Mouse (Mus musculus) megakaryocyte, embryonic 14.5 days (primary cell): Measurements from ENCODE around the gene Prl3d3.
"Not testable (repeated sequence)": the region's sequence is repeated elsewhere in the genome, so short reads cannot be mapped to it uniquely, and the experiment has no call there.

Experiments
- FLI1 ChIP-seq: IDR thresholded peaks from 2 replicates; pipeline ENCODE4 v1.6.1; 2012; ENCODE audit warnings: low read length, inconsistent platforms, mixed read lengths
- GATA1 ChIP-seq: IDR thresholded peaks from 3 replicates; pipeline ENCODE4 v1.6.1; 2012; ENCODE audit warnings: mixed read lengths, low read length, inconsistent platforms, borderline replicate concordance

DNA sequence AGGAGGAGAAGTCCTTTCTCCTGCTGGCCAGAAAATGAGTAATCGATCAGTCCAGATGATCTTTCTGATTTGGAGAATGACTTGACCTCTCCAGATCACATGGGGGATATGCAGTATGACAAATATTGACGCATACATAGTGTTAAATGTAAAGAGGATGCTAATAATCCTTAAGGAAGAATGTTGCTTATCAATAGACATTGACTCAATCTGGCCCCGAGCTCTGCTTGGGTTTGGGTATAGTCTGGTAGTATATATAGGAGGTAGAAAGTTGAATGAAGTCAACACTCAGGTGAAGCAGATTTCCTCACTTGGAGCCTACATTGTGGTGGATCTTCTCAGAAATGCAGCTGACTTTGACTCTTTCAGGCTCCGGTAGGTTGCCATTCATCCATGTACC is 35.2 kb upstream of the Prl3d3 start, which contains the start of gene Prl3d2:
- not testable (repeated sequence) for TF ChIP-seq FLI1, GATA1
